Mouse (Mus musculus) left cerebral cortex, postnatal 10 days (tissue): ENCODE measurements around the gene Usp45. TPM values are rescaled to one million over a fixed set of nuclear protein-coding genes. Genes with fewer than 3 reads are reported as not detected.

Experiments used
- DNase-seq, 2 experiments: peaks; one replicate each; pipeline ENCODE4 v3.0.0; 2021 to 2022; ENCODE audit warnings: low spot score in 2 of 2, mixed read lengths in 1 of 2; ENCODE audit errors: extremely low spot score in 1 of 2
- intact Hi-C: fragments of 180-260 bp; cut with DNase I; formaldehyde crosslinking; loops from one replicate; pipeline ENCODE4 v1.15.1; 2025
- total RNA-seq, 2 experiments: library from RNA; stranded (reverse); gene quantifications; 2 replicates each; pipeline ENCODE4 v1.2.3; 2021

Gene Usp45
- total RNA-seq, 2 experiments from 2014 or later = 25.0 to 31.2 TPM

DNA sequence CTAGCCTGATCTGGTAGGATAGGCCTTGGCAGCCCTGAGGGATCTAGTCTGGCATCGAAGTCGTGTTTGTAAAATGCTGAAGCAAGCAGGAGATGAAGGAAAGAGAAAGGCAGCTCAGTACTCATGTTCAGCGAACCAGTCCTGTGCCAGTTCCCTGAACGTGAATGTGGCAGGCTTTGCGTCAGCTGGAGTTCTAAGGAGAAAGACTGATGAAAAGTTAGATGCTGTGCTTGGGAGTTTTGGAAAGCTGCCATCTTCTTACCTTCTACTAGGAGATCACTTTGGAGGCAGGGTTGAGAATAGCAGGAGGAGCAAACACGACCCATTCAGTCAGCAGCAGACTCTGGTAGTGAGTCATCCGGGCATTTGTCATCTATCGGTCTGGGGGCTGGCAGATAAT lies 118.9 kb downstream of the Usp45 start:
- no peak for DNase-seq
- intact Hi-C loops = no loop called here

Other genes with a start within 250 kb of the Usp45 start
- gene Prdm13, start 81.2 kb upstream of the Usp45 start, total RNA-seq = not detected
- 10 to 100 TPM; 40.9 to 43.3 TPM for gene Ccnc, start 39.5 kb upstream of the Usp45 start, total RNA-seq
- 10 to 100 TPM; 16.7 to 17.9 TPM for gene Tstd3, start 56 bp downstream of the Usp45 start, total RNA-seq
- 100 to 1,000 TPM; 142 to 157 TPM for gene Pnisr, start 80.4 kb downstream of the Usp45 start, total RNA-seq
- gene Coq3, start 112.5 kb downstream of the Usp45 start, total RNA-seq = 10 to 100 TPM; 13.6 to 13.9 TPM
- 100 to 1,000 TPM in 1 of 2 experiments, 10 to 100 TPM in 1; 98.9 to 104 TPM for gene Faxc, start 164.2 kb downstream of the Usp45 start, total RNA-seq